10 mouse cellular contexts compared by ENCODE assay signal in the genomic region with DNA sequence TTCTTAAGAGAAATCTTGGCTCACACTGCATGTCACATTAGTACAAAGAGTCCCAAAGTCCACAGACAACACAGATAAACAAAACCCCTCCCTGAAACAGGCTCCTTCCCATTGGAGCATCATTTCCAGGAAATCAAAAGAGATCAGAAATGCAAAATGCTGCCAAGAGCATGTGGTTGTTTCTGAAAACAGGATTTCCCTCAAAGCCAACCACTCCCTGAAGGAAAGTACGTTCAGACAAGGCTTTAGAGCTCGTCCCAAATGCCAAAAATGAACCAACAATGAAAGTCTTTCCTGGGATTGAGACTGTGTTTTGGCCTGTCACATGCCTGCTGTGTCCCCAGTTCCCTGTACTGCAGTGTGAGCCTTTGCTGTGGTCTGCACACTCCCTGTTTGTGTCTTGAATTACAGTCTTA. TPM values are rescaled to one million over a fixed set of nuclear protein-coding genes. Genes with fewer than 3 reads are reported as not detected.
DNase-seq lines count a peak whose midpoint lies in the region; ATAC-seq and TF ChIP-seq lines count a peak whose summit lies in the region.
"Had no signal": no experiment of that assay in that cellular context is flagged by ENCODE, and none has a peak within 500 bp of the region (broad histone marks: within the 10 kb centered on the region; RNA-seq: fewer than 3 reads in every experiment).

No protein-coding gene starts in this region.

- no peak overlapping the region for H3K4me3 ChIP-seq in heart, embryonic 12.5 days
- no peak overlapping the region for H3K4me3 ChIP-seq in brown adipose tissue, adult 24 weeks (ENCODE audit: insufficient read depth, low read depth, low read length)
- H3K4me3 ChIP-seq in heart, postnatal 0 days (ENCODE audit: low read depth, low read length): no peak overlapping the region
- no peak overlapping the region for H3K4me3 ChIP-seq in lung, embryonic 14.5 days (ENCODE audit: low read depth, low read length)

- peak; percentile 99 for DNase-seq in heart, adult 11 months
- peak; percentile 69 for DNase-seq in heart, postnatal 0 days (ENCODE audit: low spot score)
- peak; percentile 37 for DNase-seq in lung, embryonic 14.5 days
- no peak for DNase-seq in right cerebral cortex, postnatal 25 days
- no peak for DNase-seq in c-Kit-positive CD71-positive TER-119-positive erythroid progenitor cells, embryonic 14.5 days (ENCODE audit: low spot score)
- no peak for DNase-seq in right cerebral cortex, postnatal 14 days
- DNase-seq: liver had no signal

- no peak overlapping the region for H3K27ac ChIP-seq in heart, embryonic 12.5 days (ENCODE audit: poor library complexity, severe bottlenecking)
- H3K27ac ChIP-seq in brown adipose tissue, adult 24 weeks (replicated peaks; ENCODE audit: low read depth, low read length): peak overlapping the region; percentile 92
- peak overlapping the region; percentile 78 for H3K27ac ChIP-seq in heart, postnatal 0 days (ENCODE audit: low read depth)
- no peak overlapping the region for H3K27ac ChIP-seq in lung, embryonic 14.5 days (ENCODE audit: low read depth)

- no peak for TF ChIP-seq CTCF in heart, postnatal 0 days (IDR thresholded peaks at IDR 0.05; ENCODE audit: low read depth)
- TF ChIP-seq CTCF in lung, embryonic 14.5 days (IDR thresholded peaks at IDR 0.05; ENCODE audit: low read depth): no peak

- no peaks in the 10 kb centered on the region for H3K4me1 ChIP-seq in heart, embryonic 12.5 days (replicated peaks)
- H3K4me1 ChIP-seq in brown adipose tissue, adult 24 weeks (ENCODE audit: control insufficient read depth, insufficient read depth, insufficient read length, low read length): peaks cover 17% of the 10 kb centered on the region; the same call in 1 of the 2 replicates
- no peaks in the 10 kb centered on the region for H3K4me1 ChIP-seq in heart, postnatal 0 days (ENCODE audit: control insufficient read depth, insufficient read depth)
- no peaks in the 10 kb centered on the region for H3K4me1 ChIP-seq in lung, embryonic 14.5 days (ENCODE audit: insufficient read depth)

- H3K36me3 ChIP-seq in heart, embryonic 12.5 days: no peaks in the 10 kb centered on the region
- no peaks in the 10 kb centered on the region for H3K36me3 ChIP-seq in heart, postnatal 0 days (replicated peaks; ENCODE audit: control insufficient read depth, insufficient read depth, low read length)
- no peaks in the 10 kb centered on the region for H3K36me3 ChIP-seq in lung, embryonic 14.5 days (ENCODE audit: insufficient read depth)

- no peak overlapping the region for H3K4me2 ChIP-seq in heart, embryonic 12.5 days
- H3K4me2 ChIP-seq in heart, postnatal 0 days (ENCODE audit: low read depth, low read length): no peak overlapping the region
- H3K4me2 ChIP-seq in lung, embryonic 14.5 days: no peak overlapping the region

- 62% methylated on average over 2 of the region's 2 CpGs for WGBS in heart, embryonic 12.5 days
- WGBS in heart, postnatal 0 days: 29% methylated on average over 2 of the region's 2 CpGs
- WGBS in lung, embryonic 14.5 days: 45% methylated on average over 2 of the region's 2 CpGs

- H3K9ac ChIP-seq in heart, embryonic 12.5 days: no peak overlapping the region
- H3K9ac ChIP-seq in heart, postnatal 0 days (replicated peaks; ENCODE audit: low read depth, low read length): no peak overlapping the region
- H3K9ac ChIP-seq in lung, embryonic 14.5 days: no peak overlapping the region

- TF ChIP-seq EP300 in heart, postnatal 0 days (IDR thresholded peaks at IDR 0.05; ENCODE audit: low read depth): peak; percentile 93

- no peaks in the 10 kb centered on the region for H3K27me3 ChIP-seq in heart, embryonic 12.5 days (replicated peaks)
- no peaks in the 10 kb centered on the region for H3K27me3 ChIP-seq in heart, postnatal 0 days (ENCODE audit: control insufficient read depth, insufficient read depth, low read length)
- H3K27me3 ChIP-seq in lung, embryonic 14.5 days (ENCODE audit: insufficient read depth, low read length): no peaks in the 10 kb centered on the region

- no peaks in the 10 kb centered on the region for H3K9me3 ChIP-seq in heart, embryonic 12.5 days (replicated peaks)
- H3K9me3 ChIP-seq in heart, postnatal 0 days (replicated peaks; ENCODE audit: control insufficient read depth, low read length): no peaks in the 10 kb centered on the region
- no peaks in the 10 kb centered on the region for H3K9me3 ChIP-seq in lung, embryonic 14.5 days (ENCODE audit: low read depth, low read length)

- ATAC-seq in heart, embryonic 12.5 days (ENCODE audit: insufficient number of reproducible peaks, low FRiP score): no peak
- peak; percentile 83 for ATAC-seq in heart, postnatal 0 days (ENCODE audit: insufficient read depth, low read depth)
- no peak for ATAC-seq in lung, embryonic 14.5 days (ENCODE audit: insufficient read depth)
- ATAC-seq: midbrain, embryonic 16.5 days had no signal

RNA-seq across cellular contexts. Expression of gene Xdh, which starts 12.6 kb away (rescaled TPM):
- polyA plus RNA-seq in heart, embryonic 12.5 days (2016; fragmentation: Nextera tagmentation; extraction: Ambion mirVana): 0.17 and 0.23 TPM in 2 replicates
- polyA plus RNA-seq in brown adipose tissue, adult 24 weeks (2012; ENCODE audit: insufficient read depth, insufficient read length, missing spikeins): 46.7 and 49.3 TPM in 2 replicates
- 7.8 and 20.4 TPM in 2 replicates for total RNA-seq in heart, postnatal 0 days (2014; rRNA removed; ENCODE audit: low replicate concordance)
- 2.3 and 2.8 TPM in 2 replicates for polyA plus RNA-seq in heart, postnatal 0 days (2015; fragmentation: Nextera tagmentation; extraction: Ambion mirVana)
- polyA plus RNA-seq in lung, embryonic 14.5 days (2014; fragmentation: Nextera tagmentation; extraction: Ambion mirVana): 1.2 and 1.7 TPM in 2 replicates

Comparison
In these comparisons a context has a peak if more than half of its experiments do, and no peak if none do; other contexts are left out.
1. H3K27ac ChIP-seq: peak in brown adipose tissue, adult 24 weeks (single experiment) and heart, postnatal 0 days (single experiment); none in heart, embryonic 12.5 days (single experiment) and lung, embryonic 14.5 days (single experiment).
2. DNase-seq: peak in heart, adult 11 months (single experiment), heart, postnatal 0 days (single experiment) and lung, embryonic 14.5 days (single experiment); none in right cerebral cortex, postnatal 25 days (single experiment), c-Kit-positive CD71-positive TER-119-positive erythroid progenitor cells, embryonic 14.5 days (single experiment) and right cerebral cortex, postnatal 14 days (single experiment).
3. RNA of gene Xdh, which starts 12.6 kb away (polyA plus RNA-seq): 46.7 to 49.3 TPM in brown adipose tissue, adult 24 weeks; 2.3 to 2.8 TPM in heart, postnatal 0 days, 1.2 to 1.7 TPM in lung, embryonic 14.5 days and 0.17 to 0.23 TPM in heart, embryonic 12.5 days; every median in the first group is over 10 times any median in the second.